Mouse (Mus musculus) stomach, postnatal 0 days (tissue): ENCODE data around the gene Amigo1.

Source experiments
- CTCF ChIP-seq: IDR thresholded peaks from 2 replicates; pipeline ENCODE4 v1.5.1; 2016; ENCODE audit warnings: antibody characterized with exemption, low read depth, mild to moderate bottlenecking, moderate library complexity
- EP300 ChIP-seq: optimal IDR thresholded peaks from 2 replicates; pipeline ENCODE3; 2016; ENCODE audit warnings: antibody characterized with exemption

- TF ChIP-seq CTCF (no peak), EP300 (no peak)
Measured at GRCm38 (mm10) chr3:108204470-108204869, 18.3 kb downstream of the Amigo1 start.
